Mouse (Mus musculus): ENCODE results near the gene Slc9a3r1.

DNA sequence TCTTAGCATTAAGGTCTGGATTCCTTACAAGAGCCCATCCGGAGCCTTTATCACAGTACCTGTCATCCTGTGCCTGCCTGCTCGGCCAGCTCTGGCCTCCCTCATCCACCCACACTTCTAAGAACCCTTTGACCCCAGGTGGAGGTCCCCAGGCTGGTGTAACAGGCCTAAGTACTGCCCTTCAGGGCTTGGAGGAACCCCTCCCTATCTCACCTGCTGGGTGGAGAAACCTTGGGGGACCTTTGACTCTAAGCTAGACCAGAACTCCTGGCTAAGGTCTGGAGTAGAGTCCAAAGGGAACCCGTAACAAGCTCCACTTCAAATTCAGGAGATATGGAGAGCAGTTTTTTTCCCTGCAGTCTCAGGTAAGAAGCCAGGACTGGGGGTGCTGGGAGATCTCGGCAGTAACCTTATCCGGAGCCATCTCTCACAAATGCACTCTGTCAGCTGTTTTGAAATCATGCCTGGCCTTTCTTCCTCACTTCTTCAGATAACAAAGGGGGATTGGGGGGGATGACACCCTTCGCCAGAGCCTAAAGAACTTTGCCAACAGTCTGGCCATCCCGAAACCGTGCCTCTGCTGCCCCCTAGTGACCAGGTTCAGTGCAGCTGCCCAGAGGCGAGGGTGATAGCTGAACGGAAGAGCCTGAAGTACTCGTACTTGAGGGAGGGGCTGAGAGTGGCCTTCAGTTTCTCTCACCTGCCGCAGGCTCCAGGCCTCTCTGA, 18.9 kb downstream of the Slc9a3r1 start:
- TF ChIP-seq HCFC1 (IDR thresholded peaks at IDR 0.05; ENCODE audit: borderline replicate concordance, insufficient read depth, low read length) (no peak), ZC3H11A (IDR thresholded peaks at IDR 0.05; ENCODE audit: borderline replicate concordance, low read depth, low read length) (0 out of 2 replicates have a peak, but pooled peaks have one; percentile 22)
